Mouse (Mus musculus): ENCODE data around the gene Il10ra.

DNA sequence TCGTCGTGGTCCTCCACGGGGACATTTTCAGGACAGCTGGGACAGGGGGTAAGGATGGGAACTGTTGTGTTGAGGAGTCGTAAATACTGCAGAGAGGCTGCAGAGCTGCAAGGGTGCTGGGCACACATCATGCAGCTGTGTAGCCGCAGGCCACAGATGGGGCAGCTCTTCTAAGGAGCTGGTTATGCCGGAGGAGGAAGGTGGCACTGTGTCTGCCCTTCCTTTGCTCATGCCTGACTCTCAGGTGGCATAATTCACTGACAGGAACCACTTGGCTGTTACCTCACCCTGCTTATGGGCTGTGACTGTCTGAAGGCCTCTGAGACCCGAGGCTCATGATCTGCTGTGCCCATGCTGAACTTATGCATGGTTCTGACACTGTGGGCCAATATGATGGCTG, 18.6 kb downstream of the Il10ra start:
- TF ChIP-seq CTCF (IDR thresholded peaks at IDR 0.05; ENCODE audit: borderline replicate concordance, insufficient read depth, low read length) (no peak), POLR2A (IDR thresholded peaks at IDR 0.05; ENCODE audit: low read depth, low read length) (no peak)

All from embryonic fibroblast, embryonic 13.5 days (primary cell).